9 mouse cellular contexts compared by ENCODE assay signal in genomic region chr14:116927341-116928315, GRCm38 (mm10). TPM values are rescaled to one million over a fixed set of nuclear protein-coding genes. Genes with fewer than 3 reads are reported as not detected.
DNase-seq lines count a peak whose midpoint lies in the region; ATAC-seq and TF ChIP-seq lines count a peak whose summit lies in the region.
"Had no signal": no experiment of that assay in that cellular context is flagged by ENCODE, and none has a peak within 500 bp of the region (broad histone marks: within the 10 kb centered on the region; RNA-seq: fewer than 3 reads in every experiment).

No protein-coding gene starts in this region.

- under 1% methylated on average over 21 of the region's 21 CpGs for WGBS in hindbrain, embryonic 13.5 days
- WGBS in midbrain, embryonic 12.5 days, result under 1% methylated on average over 21 of the region's 21 CpGs

- peak overlapping the region; percentile 87 for H3K9ac ChIP-seq in hindbrain, embryonic 13.5 days
- H3K9ac ChIP-seq in midbrain, embryonic 12.5 days (replicated peaks), result peak overlapping the region; percentile 75

- no peak for ATAC-seq in erythroblast, adult 5-6 weeks (replicated peaks; ENCODE audit: low FRiP score, poor library complexity, severe bottlenecking)
- ATAC-seq in hindbrain, embryonic 13.5 days (ENCODE audit: low FRiP score), result no peak
- ATAC-seq in midbrain, embryonic 12.5 days (ENCODE audit: low FRiP score, low read depth), result no peak

- H3K4me3 ChIP-seq in erythroblast, embryonic 14.5 days (replicated peaks), result peak overlapping the region; percentile 53
- peak overlapping the region; percentile 47 for H3K4me3 ChIP-seq in cortical plate, adult 2 months (ENCODE audit: insufficient read depth, low read length)
- peak overlapping the region; percentile 84 for H3K4me3 ChIP-seq in hindbrain, embryonic 13.5 days
- H3K4me3 ChIP-seq in midbrain, embryonic 12.5 days, result peak overlapping the region; percentile 60

- TF ChIP-seq POLR2A in cortical plate, adult 2 months (IDR thresholded peaks at IDR 0.05; ENCODE audit: extremely low read depth, insufficient read depth, low read length), result no peak

- H3K27ac ChIP-seq in cortical plate, adult 2 months (ENCODE audit: insufficient read depth, low read length), result no peak overlapping the region
- H3K27ac ChIP-seq in hindbrain, embryonic 13.5 days, result peak overlapping the region; percentile 92
- peak overlapping the region; percentile 92 for H3K27ac ChIP-seq in midbrain, embryonic 12.5 days (replicated peaks)

- no peaks in the 10 kb centered on the region for H3K36me3 ChIP-seq in erythroblast, embryonic 14.5 days (ENCODE audit: control insufficient read depth)
- H3K36me3 ChIP-seq in hindbrain, embryonic 13.5 days, result no peaks in the 10 kb centered on the region
- H3K36me3 ChIP-seq in midbrain, embryonic 12.5 days, result no peaks in the 10 kb centered on the region

- no peaks in the 10 kb centered on the region for H3K9me3 ChIP-seq in erythroblast, embryonic 14.5 days (ENCODE audit: control insufficient read depth, low read length)
- H3K9me3 ChIP-seq in hindbrain, embryonic 13.5 days, result no peaks in the 10 kb centered on the region
- H3K9me3 ChIP-seq in midbrain, embryonic 12.5 days, result no peaks in the 10 kb centered on the region

- no peak for DNase-seq in T-cell, adult 2 months (ENCODE audit: low spot score)
- no peak for DNase-seq in spleen, adult 12 weeks (ENCODE audit: low spot score)
- no peak for DNase-seq in left cerebral cortex, postnatal 25 days (ENCODE audit: low spot score in 2 of 2)

- H3K27me3 ChIP-seq in erythroblast, embryonic 14.5 days (ENCODE audit: control insufficient read depth), result peaks cover 26% of the 10 kb centered on the region
- H3K27me3 ChIP-seq in hindbrain, embryonic 13.5 days, result 0 out of 2 replicates have a peak, but pooled peaks cover 5% of the 10 kb centered on the region
- no peaks in the 10 kb centered on the region for H3K27me3 ChIP-seq in midbrain, embryonic 12.5 days

- intact Hi-C loops in left cerebral cortex, postnatal 25 days (cut with DNase I), result loop anchor here (5.0 to 10.0 kb wide), 5 partner anchors 50 to 1095 kb away; no protein-coding TSS in a partner anchor

- no peaks in the 10 kb centered on the region for H3K4me1 ChIP-seq in erythroblast, embryonic 14.5 days (ENCODE audit: control insufficient read depth)
- H3K4me1 ChIP-seq in cortical plate, adult 2 months (ENCODE audit: control insufficient read depth, insufficient read depth, low read length), result no peaks in the 10 kb centered on the region
- H3K4me1 ChIP-seq in hindbrain, embryonic 13.5 days (replicated peaks), result peaks cover 20% of the 10 kb centered on the region
- H3K4me1 ChIP-seq in midbrain, embryonic 12.5 days, result peaks cover 22% of the 10 kb centered on the region

- H3K4me2 ChIP-seq in hindbrain, embryonic 13.5 days, result peak overlapping the region; percentile 88
- H3K4me2 ChIP-seq in midbrain, embryonic 12.5 days (replicated peaks), result peak overlapping the region; percentile 62

- no peak for TF ChIP-seq CTCF in cortical plate, adult 2 months (IDR thresholded peaks at IDR 0.05; ENCODE audit: extremely low read depth, insufficient read depth, low read length)

RNA-seq across cellular contexts. Expression of gene Gpc6, which starts 2.5 kb away (rescaled TPM):
- not detected in 2 replicates for polyA plus RNA-seq in erythroblast, embryonic 14.5 days (2012)
- not detected in 2 replicates for total RNA-seq in erythroblast, adult 5-6 weeks (2015; ENCODE audit: low replicate concordance)
- total RNA-seq in erythroblast, adult 5-6 weeks (2017; ENCODE audit: low replicate concordance), result not detected in 2 replicates
- 4.7 and 5.0 TPM in 2 replicates for polyA plus RNA-seq in cortical plate, adult 2 months (2012; rRNA removed)
- 20.8 and 21.6 TPM in 2 replicates for polyA plus RNA-seq in hindbrain, embryonic 13.5 days (2015; fragmentation: Nextera tagmentation; extraction: Ambion mirVana)
- 32.2 and 37.0 TPM in 2 replicates for polyA plus RNA-seq in midbrain, embryonic 12.5 days (2016; fragmentation: Nextera tagmentation; extraction: Ambion mirVana)
- total RNA-seq in left cerebral cortex, postnatal 25 days (2021), result 10 to 100 TPM; 15.6 to 18.9 TPM
- total RNA-seq: common myeloid progenitor, adult 5-6 weeks had no signal
